Mouse (Mus musculus) adrenal gland, adult (tissue): ENCODE measurements around the gene Taf9b.
"Not testable (repeated sequence)": the region's sequence is repeated elsewhere in the genome, so short reads cannot be mapped to it uniquely, and the experiment has no call there.

Experiments used
- DNase-seq, 2 experiments: peaks; one replicate each; pipeline ENCODE4 v3.0.0; 2022 to 2023; ENCODE audit warnings: low spot score in 1 of 2; ENCODE audit not compliant: inconsistent age in 2 of 2

The Taf9b gene

GRCm38 (mm10) chrX:106221058-106221457 is at the start of gene Taf9b:
Gene Taf9b, minus strand, starts transcription at chrX:106221158.
- no peak for DNase-seq

- DNase-seq, result no peak
Measured at GRCm38 (mm10) chrX:106255276-106255675, 34.3 kb upstream of the Taf9b start, which contains the start of gene Fnd3c2. Gene Fnd3c2, minus strand, starts transcription at chrX:106255376.

GRCm38 (mm10) chrX:106219171-106220032 is 1.6 kb downstream of the Taf9b start:
- peak; percentile 79 to 91 for DNase-seq

GRCm38 (mm10) chrX:106209100-106209499 is 11.9 kb downstream of the Taf9b start:
- DNase-seq, result no peak

- peak in 1 of 2 experiments; percentile 37 for DNase-seq
Measured at GRCm38 (mm10) chrX:106198904-106199303, 22.1 kb downstream of the Taf9b start.

GRCm38 (mm10) chrX:106197308-106197707 is 23.6 kb downstream of the Taf9b start:
- peak in 1 of 2 experiments; percentile 53 for DNase-seq

- not testable (repeated sequence) for DNase-seq
Measured at GRCm38 (mm10) chrX:106194361-106194760, 26.6 kb downstream of the Taf9b start.

GRCm38 (mm10) chrX:106190091-106190490 is 30.9 kb downstream of the Taf9b start:
- DNase-seq, result peak in 1 of 2 experiments; percentile 63

GRCm38 (mm10) chrX:106189356-106189755 is 31.6 kb downstream of the Taf9b start:
- peak in 1 of 2 experiments; percentile 30 for DNase-seq

- DNase-seq, result peak; percentile 46 to 79
Measured at GRCm38 (mm10) chrX:106187737-106188136, 33.2 kb downstream of the Taf9b start.

GRCm38 (mm10) chrX:106186713-106187649 is 34.0 kb downstream of the Taf9b start, which contains the start of gene Pgk1:
Gene Pgk1, plus strand, starts transcription at chrX:106187100.
- peak; percentile 93 to 95 for DNase-seq

GRCm38 (mm10) chrX:106185706-106186105 is 35.3 kb downstream of the Taf9b start:
- no peak for DNase-seq

GRCm38 (mm10) chrX:106184279-106184678 is 36.7 kb downstream of the Taf9b start:
- DNase-seq, result no peak

- no peak for DNase-seq
Measured at GRCm38 (mm10) chrX:106176331-106176730, 44.6 kb downstream of the Taf9b start.

GRCm38 (mm10) chrX:106171853-106172154 is 49.2 kb downstream of the Taf9b start:
- DNase-seq, result no peak

- DNase-seq, result peak; percentile 63 to 90
Measured at GRCm38 (mm10) chrX:106171106-106171852, 49.7 kb downstream of the Taf9b start.

GRCm38 (mm10) chrX:106165089-106165488 is 55.9 kb downstream of the Taf9b start:
- DNase-seq, result peak in 1 of 2 experiments; percentile 57

GRCm38 (mm10) chrX:106164555-106164954 is 56.4 kb downstream of the Taf9b start:
- DNase-seq, result no peak

GRCm38 (mm10) chrX:106163995-106164394 is 57.0 kb downstream of the Taf9b start:
- DNase-seq, result no peak
